Mouse (Mus musculus) MEL (cell line): ENCODE data around the gene Rhov. TPM values are rescaled to one million over a fixed set of nuclear protein-coding genes. Genes with fewer than 3 reads are reported as not detected.
A peak's percentile ranks its signal among the peaks of the same experiment; 100 is the strongest.

Experiments used
- DNase-seq: peaks from one replicate; pipeline ENCODE4 v3.0.0; 2011; ENCODE audit warnings: low read depth, low spot score
- H3K27ac ChIP-seq: 2 replicates; pipeline ENCODE4 v1.5.1; 2012; ENCODE audit warnings: low read depth, mild to moderate bottlenecking, control low read depth, low read length, moderate library complexity; ENCODE audit not compliant: control insufficient read depth
- H3K27me3 ChIP-seq, 2 experiments: fragments of 150-350 bp in 1 of 2; sonication (generic) in 1 of 2; 2 replicates each; pipeline ENCODE4 v1.6.1; 2012; ENCODE audit warnings: low read length in 2 of 2, mild to moderate bottlenecking in 2 of 2, improper control_type of control experiment in 1 of 2, moderate library complexity in 1 of 2; ENCODE audit not compliant: insufficient read depth in 2 of 2, control insufficient read depth in 1 of 2
- H3K36me3 ChIP-seq, 2 experiments: 2 replicates each; pipeline ENCODE4 v1.6.1; 2012 to 2014; ENCODE audit warnings: low read length in 2 of 2, improper control_type of control experiment in 1 of 2, inconsistent platforms in 1 of 2, mild to moderate bottlenecking in 1 of 2; ENCODE audit not compliant: insufficient read depth in 2 of 2, control insufficient read depth in 1 of 2
- H3K4me1 ChIP-seq, 2 experiments: fragments of 150-350 bp in 1 of 2; sonication (generic) in 1 of 2; 2 replicates each; pipeline ENCODE4 v1.6.1; 2012; ENCODE audit warnings: low read length in 2 of 2, improper control_type of control experiment in 1 of 2, mild to moderate bottlenecking in 1 of 2; ENCODE audit not compliant: insufficient read depth in 2 of 2, control insufficient read depth in 1 of 2
- H3K4me3 ChIP-seq, 2 experiments: fragments of 150-350 bp in 1 of 2; sonication (generic) in 1 of 2; 2 replicates each; pipeline ENCODE4 v1.5.1; 2012; ENCODE audit warnings: low read depth in 2 of 2, low read length in 2 of 2, mild to moderate bottlenecking in 2 of 2, moderate library complexity in 2 of 2, control low read depth in 1 of 2, improper control_type of control experiment in 1 of 2; ENCODE audit not compliant: control insufficient read depth in 1 of 2, insufficient read depth in 1 of 2
- H3K79me2 ChIP-seq: 2 replicates; pipeline ENCODE4 v1.6.1; 2012; ENCODE audit warnings: mild to moderate bottlenecking, low read length, moderate library complexity; ENCODE audit not compliant: control insufficient read depth, poor library complexity, insufficient read depth
- H3K9ac ChIP-seq: 2 replicates; pipeline ENCODE4 v1.6.1; 2012; ENCODE audit warnings: low read depth, mild to moderate bottlenecking, control low read depth, low read length, moderate library complexity; ENCODE audit not compliant: control insufficient read depth, poor library complexity, severe bottlenecking
- H3K9me3 ChIP-seq: fragments of 150-350 bp; sonication (generic); replicated peaks from 2 replicates; pipeline ENCODE4 v1.6.1; 2012; ENCODE audit warnings: mild to moderate bottlenecking, low read length, improper control_type of control experiment, moderate library complexity; ENCODE audit not compliant: insufficient read depth
- CHD2 ChIP-seq: IDR thresholded peaks from 2 replicates; pipeline ENCODE4 v1.6.1; 2011; ENCODE audit warnings: low read length, improper control_type of control experiment
- CTCF ChIP-seq, 3 experiments: IDR thresholded peaks in 2 of 3; conservative IDR thresholded peaks in 1 of 3; 2 replicates each; pipeline ENCODE4 v1.5.1; 2011 to 2012; ENCODE audit warnings: low read length in 3 of 3, low read depth in 2 of 3, mild to moderate bottlenecking in 2 of 3, improper control_type of control experiment in 1 of 3, inconsistent platforms in 1 of 3, mixed read lengths in 1 of 3, moderate library complexity in 1 of 3; ENCODE audit not compliant: control insufficient read depth in 1 of 3, insufficient read depth in 1 of 3, poor library complexity in 1 of 3, severe bottlenecking in 1 of 3
- ELF1 ChIP-seq: IDR thresholded peaks from 2 replicates; pipeline ENCODE4 v1.6.1; 2014; ENCODE audit warnings: low read depth, mild to moderate bottlenecking, inconsistent platforms, low read length, improper control_type of control experiment, moderate library complexity
- EP300 ChIP-seq, 2 experiments: IDR thresholded peaks; 2 replicates each; pipeline ENCODE4 v1.6.1; 2011; ENCODE audit warnings: improper control_type of control experiment in 2 of 2, low read length in 2 of 2, low read depth in 1 of 2, mild to moderate bottlenecking in 1 of 2
- GABPA ChIP-seq: IDR thresholded peaks from 2 replicates; pipeline ENCODE4 v1.6.1; 2012; ENCODE audit warnings: low read depth, mild to moderate bottlenecking, inconsistent platforms, low read length, improper control_type of control experiment, moderate library complexity
- MAFK ChIP-seq: IDR thresholded peaks from 2 replicates; pipeline ENCODE4 v1.6.1; 2011; ENCODE audit warnings: low read depth, mild to moderate bottlenecking, low read length, improper control_type of control experiment, borderline replicate concordance
- MAX ChIP-seq: IDR thresholded peaks from 2 replicates; pipeline ENCODE4 v1.6.1; 2011; ENCODE audit warnings: low read length, improper control_type of control experiment
- MYB ChIP-seq: IDR thresholded peaks from 2 replicates; pipeline ENCODE4 v1.6.1; 2011; ENCODE audit warnings: mild to moderate bottlenecking, low read depth, low read length, improper control_type of control experiment
- NELFE ChIP-seq: IDR thresholded peaks from 2 replicates; pipeline ENCODE4 v1.6.1; 2011; ENCODE audit warnings: low read depth, low read length, improper control_type of control experiment
- RAD21 ChIP-seq: IDR thresholded peaks from 2 replicates; pipeline ENCODE4 v1.6.1; 2011; ENCODE audit warnings: mild to moderate bottlenecking, low read depth, low read length, improper control_type of control experiment
- RCOR1 ChIP-seq: IDR thresholded peaks from 2 replicates; pipeline ENCODE4 v1.6.1; 2012; ENCODE audit warnings: low read depth, mild to moderate bottlenecking, inconsistent platforms, low read length, improper control_type of control experiment
- TBP ChIP-seq: IDR thresholded peaks from 2 replicates; pipeline ENCODE4 v1.8.0; 2011; ENCODE audit warnings: low read depth, low read length, improper control_type of control experiment
- ZNF384 ChIP-seq: IDR thresholded peaks from 2 replicates; pipeline ENCODE4 v1.6.1; 2012; ENCODE audit warnings: low read depth, mild to moderate bottlenecking, inconsistent platforms, low read length, improper control_type of control experiment
- polyA plus RNA-seq, 2 experiments: library from polyadenylated mRNA; stranded (reverse) in 1 of 2; unstranded in 1 of 2; fragments of >175 nt in 1 of 2; fragments of >200 nt in 1 of 2; gene quantifications; 2 replicates each; pipeline versions ENCODE4 v1.2.1 to v1.2.4; 2012; ENCODE audit warnings: low replicate concordance in 2 of 2, low read depth in 1 of 2; ENCODE audit not compliant: insufficient read length in 2 of 2, insufficient read depth in 1 of 2, missing spikeins in 1 of 2
- total RNA-seq: library from RNA; depleted of rRNA; stranded (reverse); fragments of 300-350 nt; gene quantifications from 2 replicates; pipeline ENCODE4 v1.2.3, GENCODE M21; 2012

The Rhov gene
- total and polyA plus RNA-seq, 3 experiments, result not detected

GRCm38 (mm10) chr2:119240075-119240818, 30.8 kb downstream of the Rhov start:
- Histone ChIP-seq H3K9me3 (no peaks in the 10 kb centered on the region), H3K4me3 (no peak overlapping the region), H3K27ac (no peak overlapping the region), H3K79me2 (no peaks in the 10 kb centered on the region), H3K9ac (no peak overlapping the region), H3K4me1 (peaks cover 3 to 18% of the 10 kb centered on the region in 2 experiments; a peak in 3 of 4 replicates), H3K36me3 (peaks cover 0 to 8% of the 10 kb centered on the region in 2 experiments; a peak in 2 of 4 replicates), H3K27me3 (peaks cover 0 to 2% of the 10 kb centered on the region in 2 experiments; a peak in 1 of 4 replicates)
- TF ChIP-seq CHD2 (no peak), CTCF (IDR thresholded peaks at IDR 0.05 in 2 of 3, conservative IDR thresholded peaks at IDR 0.05 in 1 of 3; ENCODE audit: control insufficient read depth in 1 of 3, insufficient read depth in 1 of 3, low read depth in 2 of 3, low read length in 3 of 3, poor library complexity in 1 of 3, severe bottlenecking in 1 of 3) (no peak), RCOR1 (0 out of 2 replicates have a peak, but pooled peaks have one; percentile 7), TBP (peak; percentile 49; the same call in 1 of the 2 replicates), ZNF384 (peak; percentile 90)
- peak; percentile 53 for DNase-seq

- peaks cover 3 to 18% of the 10 kb centered on the region in 2 experiments; a peak in 3 of 4 replicates for H3K4me1 ChIP-seq
- H3K9ac ChIP-seq, result no peak overlapping the region
- DNase-seq, result no peak
- no peak overlapping the region for H3K4me3 ChIP-seq
- TF ChIP-seq EP300 (IDR thresholded peaks at IDR 0.05; ENCODE audit: low read depth in 1 of 2, low read length in 2 of 2), result no peak
- TF ChIP-seq RAD21, result no peak
- no peaks in the 10 kb centered on the region for H3K79me2 ChIP-seq
- no peaks in the 10 kb centered on the region for H3K9me3 ChIP-seq
- peaks cover 0 to 2% of the 10 kb centered on the region in 2 experiments; a peak in 1 of 4 replicates for H3K27me3 ChIP-seq
- H3K27ac ChIP-seq, result no peak overlapping the region
- peaks cover 0 to 8% of the 10 kb centered on the region in 2 experiments; a peak in 2 of 4 replicates for H3K36me3 ChIP-seq
Measured at GRCm38 (mm10) chr2:119238671-119239070, 32.4 kb downstream of the Rhov start.

- Histone ChIP-seq H3K27me3 (peaks cover 0 to 2% of the 10 kb centered on the region in 2 experiments; a peak in 1 of 4 replicates), H3K9ac (no peak overlapping the region), H3K4me1 (peaks cover 3 to 18% of the 10 kb centered on the region in 2 experiments; a peak in 3 of 4 replicates), H3K4me3 (no peak overlapping the region), H3K79me2 (no peaks in the 10 kb centered on the region), H3K27ac (no peak overlapping the region), H3K9me3 (no peaks in the 10 kb centered on the region), H3K36me3 (peaks cover 0 to 8% of the 10 kb centered on the region in 2 experiments; a peak in 2 of 4 replicates)
- no peak for TF ChIP-seq MAX
- no peak for TF ChIP-seq NELFE
- no peak for TF ChIP-seq CHD2
- no peak for TF ChIP-seq GABPA
- no peak for TF ChIP-seq ZNF384
- TF ChIP-seq MYB, result no peak
- TF ChIP-seq MAFK, result no peak
- TF ChIP-seq ELF1, result no peak
- TF ChIP-seq RCOR1, result no peak
- TF ChIP-seq CTCF (IDR thresholded peaks at IDR 0.05 in 2 of 3, conservative IDR thresholded peaks at IDR 0.05 in 1 of 3; ENCODE audit: control insufficient read depth in 1 of 3, insufficient read depth in 1 of 3, low read depth in 2 of 3, low read length in 3 of 3, poor library complexity in 1 of 3, severe bottlenecking in 1 of 3), result no peak
- DNase-seq, result no peak
Measured at GRCm38 (mm10) chr2:119237871-119238220, 33.2 kb downstream of the Rhov start.
